Mouse (Mus musculus) small intestine, adult 2 months (tissue): ENCODE results near the gene Ffar2.

Source experiments
- CTCF ChIP-seq: fragments of 200-500 bp; IDR thresholded peaks from 2 replicates; pipeline ENCODE4 v1.5.1; 2012; ENCODE audit warnings: low read depth, mild to moderate bottlenecking, control low read depth, inconsistent platforms, low read length, moderate library complexity, mixed read lengths; ENCODE audit not compliant: insufficient replicate concordance, insufficient read length; ENCODE audit errors: extremely low read depth
- POLR2A ChIP-seq: fragments of 200-500 bp; IDR thresholded peaks from 2 replicates; pipeline ENCODE4 v1.6.1; 2012; ENCODE audit warnings: low read depth, mild to moderate bottlenecking, control low read depth, inconsistent platforms, low read length, moderate library complexity

- TF ChIP-seq POLR2A: no peak
- TF ChIP-seq CTCF: no peak
Observed at GRCm38 (mm10) chr7:30832261-30832660, 8.7 kb upstream of the Ffar2 start.
